Mouse (Mus musculus) macrophage (primary cell): ENCODE results near the gene Cmtm4. TPM values are rescaled to one million over a fixed set of nuclear protein-coding genes. Genes with fewer than 3 reads are reported as not detected.
A peak's percentile ranks its signal among the peaks of the same experiment; 100 is the strongest.
"Not testable (repeated sequence)": the region's sequence is repeated elsewhere in the genome, so short reads cannot be mapped to it uniquely, and the experiment has no call there.

Experiments
- H3K27ac ChIP-seq: fragments of 350-480 bp; formaldehyde crosslinking; 2 replicates; pipeline ENCODE4 v1.9.0; 2021
- H3K36me3 ChIP-seq: fragments of 350-480 bp; formaldehyde crosslinking; 2 replicates; pipeline ENCODE4 v1.9.0; 2021; ENCODE audit errors: inconsistent target
- H3K4me3 ChIP-seq: fragments of 350-480 bp; formaldehyde crosslinking; 2 replicates; pipeline ENCODE4 v1.9.0; 2021; ENCODE audit errors: inconsistent target
- H3K79me2 ChIP-seq: fragments of 350-480 bp; formaldehyde crosslinking; 2 replicates; pipeline ENCODE4 v1.9.0; 2021; ENCODE audit errors: inconsistent target
- WGBS: methylation state at CpG from one replicate; pipeline ENCODE4 v1.1.7; 2026; ENCODE audit warnings: inconsistent platforms; ENCODE audit not compliant: missing documents; 5-methylcytosine and 5-hydroxymethylcytosine counted together
- polyA plus RNA-seq: library from polyadenylated mRNA; stranded (reverse); fragments of 250-400 nt; gene quantifications from 3 replicates; pipeline ENCODE4 v1.2.4, GENCODE M21; 2018; ENCODE audit warnings: inconsistent platforms

Cmtm4 gene
- polyA plus RNA-seq, 1 experiment from 2014 or later: 7.3 TPM

DNA sequence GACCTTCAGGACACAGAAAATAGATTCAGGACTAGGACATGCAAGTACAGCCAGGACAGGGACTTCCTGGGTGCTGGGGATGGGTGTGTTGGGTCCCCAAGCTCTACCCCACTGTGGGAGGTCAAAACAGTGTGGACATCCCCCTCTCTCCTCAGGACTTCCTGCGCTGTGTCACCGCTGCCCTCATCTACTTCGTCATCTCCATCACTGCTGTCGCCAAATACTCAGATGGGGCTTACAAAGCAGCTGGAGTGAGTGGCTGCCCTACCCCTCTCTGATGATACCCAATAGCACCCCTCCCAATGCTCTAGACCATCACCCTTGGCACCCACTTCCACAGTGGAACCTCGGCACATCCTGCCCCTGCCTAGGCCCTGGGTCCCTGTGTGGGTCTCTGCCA lies 51.0 kb downstream of the Cmtm4 start:
- Histone ChIP-seq H3K27ac (no peak overlapping the region), H3K36me3 (peaks cover 35% of the 10 kb centered on the region), H3K79me2 (peaks cover 44% of the 10 kb centered on the region), H3K4me3 (no peak overlapping the region)
- 76% methylated on average over 5 of the region's 5 CpGs for WGBS

DNA sequence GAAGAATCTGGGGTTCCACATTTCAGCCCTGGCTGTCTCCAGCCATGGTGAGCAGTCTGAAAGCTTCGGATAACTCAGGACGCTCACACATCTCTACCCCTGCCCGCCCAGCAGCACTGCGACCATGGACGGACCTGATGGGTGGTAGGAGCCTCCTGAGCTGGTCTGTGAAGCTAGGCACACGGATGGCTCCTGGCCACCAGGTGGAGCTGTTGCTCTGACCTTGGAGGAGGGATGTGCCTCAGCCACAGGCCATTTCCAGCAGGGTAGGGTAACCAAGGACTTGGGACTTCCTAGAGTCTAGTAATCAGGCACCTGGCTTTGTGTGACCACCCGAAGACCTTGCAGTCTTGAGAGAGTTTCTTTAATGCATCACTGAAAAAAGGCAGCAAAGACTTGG lies 51.6 kb downstream of the Cmtm4 start:
- H3K27ac ChIP-seq: peak overlapping the region; percentile 94

DNA sequence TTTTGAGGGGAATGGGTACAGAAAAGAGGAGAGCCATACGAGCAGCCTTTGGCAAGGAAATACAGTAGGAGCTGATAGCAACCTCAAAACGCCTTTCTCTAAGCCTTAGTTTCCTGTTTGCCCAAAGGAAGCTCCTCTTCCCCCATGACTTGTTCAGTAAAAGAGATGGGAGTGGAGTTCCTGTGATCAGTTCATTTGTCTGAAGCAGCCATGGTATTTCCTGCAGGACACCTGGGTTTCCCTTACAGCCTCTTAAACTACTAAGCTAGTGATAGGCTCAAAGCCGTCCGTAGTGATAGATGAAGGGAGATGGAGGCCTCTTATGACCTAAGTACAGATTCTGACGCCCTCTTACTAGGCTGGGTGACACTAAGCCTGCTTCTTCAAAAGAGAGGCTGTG lies 53.2 kb downstream of the Cmtm4 start:
- Histone ChIP-seq H3K36me3 (peaks cover 27% of the 10 kb centered on the region), H3K4me3 (no peak overlapping the region)

More for the DNA sequence above, 51.6 kb downstream of the Cmtm4 start:
- Histone ChIP-seq H3K4me3 (no peak overlapping the region), H3K79me2 (peaks cover 44% of the 10 kb centered on the region), H3K36me3 (peaks cover 35% of the 10 kb centered on the region)
- 31% methylated on average over 7 of the region's 7 CpGs for WGBS

DNA sequence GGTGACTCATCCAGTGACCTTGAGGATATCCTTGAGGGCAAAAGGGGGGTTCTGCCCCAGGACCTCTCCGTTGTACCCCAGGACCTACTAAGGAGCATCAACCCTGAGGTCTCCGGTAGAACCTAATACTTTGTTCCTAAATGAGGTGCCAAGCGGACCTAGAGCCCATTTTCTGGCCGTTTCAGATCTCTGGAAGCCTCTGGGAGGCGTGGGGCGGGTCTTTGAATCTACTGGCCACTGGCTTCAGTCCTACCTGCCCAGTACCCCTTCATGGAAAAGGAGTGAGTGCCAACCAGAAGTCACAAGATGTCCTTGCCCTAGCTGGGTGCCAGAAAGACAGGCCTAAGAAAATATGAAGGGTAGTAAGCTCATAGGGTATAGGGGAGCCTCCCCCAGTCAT lies 53.9 kb downstream of the Cmtm4 start:
- 76% methylated on average over 6 of the region's 6 CpGs for WGBS
- Histone ChIP-seq H3K4me3 (peak overlapping the region; percentile 51), H3K36me3 (peaks cover 21% of the 10 kb centered on the region), H3K27ac (peak overlapping the region; percentile 94), H3K79me2 (peaks cover 44% of the 10 kb centered on the region)

More for the DNA sequence above, 53.2 kb downstream of the Cmtm4 start:
- WGBS: 78% methylated on average over 5 of the region's 5 CpGs
- peak overlapping the region; percentile 94 for H3K27ac ChIP-seq
- peaks cover 44% of the 10 kb centered on the region for H3K79me2 ChIP-seq

DNA sequence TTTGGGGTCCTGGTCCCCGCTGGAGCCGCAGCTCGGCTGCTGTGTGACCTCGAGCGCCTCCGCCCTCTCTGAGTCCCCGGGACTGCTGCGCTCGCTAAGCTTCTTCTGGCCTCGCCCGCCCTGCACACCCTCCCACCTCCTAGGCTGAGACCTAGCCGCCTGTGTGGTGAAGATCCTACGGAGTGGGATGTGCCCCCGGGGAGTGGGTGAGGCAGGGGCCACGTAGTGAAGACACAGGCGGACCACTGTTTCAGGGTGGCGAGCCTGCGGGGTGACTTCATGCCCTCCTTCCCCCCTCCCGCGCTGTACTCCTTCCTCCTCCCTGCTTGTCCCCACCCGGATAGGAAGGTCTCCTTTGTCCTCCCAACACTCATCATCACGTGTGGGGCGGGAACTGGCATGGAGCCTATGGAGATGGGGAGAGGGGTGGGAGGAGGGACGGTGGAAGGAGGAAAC lies 54.5 kb downstream of the Cmtm4 start:
- Histone ChIP-seq H3K27ac (peak overlapping the region; percentile 94), H3K36me3 (peaks cover 15% of the 10 kb centered on the region), H3K4me3 (peak overlapping the region; percentile 51), H3K79me2 (peaks cover 44% of the 10 kb centered on the region)
- WGBS: 4% methylated on average over 22 of the region's 24 CpGs

DNA sequence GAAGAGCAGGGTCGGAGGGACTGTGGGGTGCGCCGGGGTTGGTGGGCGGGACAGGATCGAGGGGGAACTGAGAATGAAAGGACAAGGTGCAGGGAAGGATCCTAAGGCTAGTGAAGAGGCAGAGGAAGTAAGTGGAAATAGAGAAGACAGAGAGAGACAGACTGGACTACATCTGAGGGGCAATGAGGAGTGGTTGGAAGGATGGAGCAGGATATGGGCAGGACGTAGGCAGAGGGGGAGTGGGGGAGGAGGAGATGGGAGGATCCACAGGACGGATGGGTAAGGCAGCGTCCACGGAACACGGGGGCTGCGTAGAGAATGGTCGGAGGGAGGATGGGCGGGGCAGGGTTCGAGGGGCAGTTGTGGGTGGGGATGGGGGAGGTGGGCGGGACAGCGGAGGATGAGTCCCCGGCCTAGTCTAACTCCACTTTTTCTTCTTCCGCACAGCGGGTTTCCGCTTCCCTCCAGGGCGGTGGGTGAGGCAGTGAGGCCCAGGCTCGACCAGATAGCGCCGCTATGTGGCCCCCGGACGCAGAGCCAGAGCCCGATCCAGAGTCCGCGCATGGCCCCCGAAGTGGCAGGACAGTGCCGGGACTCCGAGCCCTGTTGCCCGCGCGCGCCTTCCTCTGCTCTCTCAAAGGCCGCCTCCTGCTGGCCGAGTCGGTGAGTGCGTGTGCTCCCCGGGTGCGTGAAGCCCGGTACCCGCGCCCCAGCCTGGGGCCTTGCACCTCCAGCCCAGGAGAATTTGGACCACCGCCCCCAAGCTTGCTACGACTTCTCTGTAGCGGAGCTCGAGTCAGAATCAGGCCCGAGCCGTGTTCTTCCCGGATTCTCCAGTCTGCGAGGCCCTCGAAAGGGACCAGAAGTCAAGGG lies 55.1 kb downstream of the Cmtm4 start:
- Histone ChIP-seq H3K36me3 (peaks cover 8% of the 10 kb centered on the region), H3K79me2 (peaks cover 44% of the 10 kb centered on the region), H3K27ac (peak overlapping the region; percentile 94), H3K4me3 (peak overlapping the region; percentile 51)
- WGBS: 1% methylated on average over 49 of the region's 54 CpGs

DNA sequence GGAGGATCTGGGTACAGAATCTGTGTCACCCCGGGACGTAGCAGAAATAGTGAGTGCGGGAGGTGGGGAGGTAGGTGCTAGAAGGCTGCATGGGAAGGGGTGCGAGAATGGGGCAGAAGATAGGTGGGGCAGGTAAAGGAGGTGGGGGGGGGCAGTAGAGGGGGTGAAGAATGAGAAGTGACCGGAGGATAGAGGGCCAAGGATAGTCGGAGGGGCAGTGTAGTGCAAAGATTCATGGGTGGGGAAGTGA lies 55.7 kb downstream of the Cmtm4 start:
- H3K79me2 ChIP-seq: peaks cover 39% of the 10 kb centered on the region
- WGBS: 3% methylated on average over 6 of the region's 6 CpGs
- peak overlapping the region; percentile 94 for H3K27ac ChIP-seq
- H3K4me3 ChIP-seq: peak overlapping the region; percentile 51
- H3K36me3 ChIP-seq: peaks cover 3% of the 10 kb centered on the region; the same call in 1 of the 2 replicates

DNA sequence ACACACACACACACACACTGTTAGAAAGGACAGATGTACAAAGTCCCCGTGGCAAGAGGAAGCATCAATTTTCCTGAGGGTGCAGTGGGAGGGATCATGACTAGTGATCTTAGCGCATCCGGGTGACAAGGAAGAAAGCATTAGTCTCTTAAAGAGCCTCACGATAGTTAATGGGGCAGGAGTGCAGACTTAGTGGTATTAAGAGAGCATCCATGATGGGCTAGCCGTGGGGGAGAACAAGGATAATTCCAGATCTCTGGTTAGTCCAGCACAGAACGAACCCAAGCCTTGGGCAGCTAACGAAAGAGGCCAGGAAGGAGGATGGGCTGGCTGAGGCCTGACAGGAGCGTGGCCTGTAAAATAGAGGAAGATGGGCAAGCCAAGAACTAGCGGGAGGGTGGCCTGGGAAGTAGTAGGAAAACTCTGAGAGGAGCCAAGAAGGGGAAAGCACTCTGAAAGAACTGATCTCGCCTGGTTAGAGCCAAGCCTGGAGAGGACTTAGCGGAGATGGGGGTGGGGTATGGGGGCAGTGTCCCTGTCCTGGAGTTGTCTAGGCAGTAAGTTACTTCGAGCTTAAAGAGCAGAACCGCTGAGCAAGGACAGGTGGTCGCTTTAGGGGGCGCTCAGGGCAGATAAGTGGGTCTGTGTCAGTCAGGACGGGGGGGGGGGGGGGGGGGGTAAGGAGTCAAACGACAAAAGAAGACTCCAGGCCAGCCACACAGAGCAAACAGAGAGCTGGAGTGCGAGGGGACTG lies 56.2 kb downstream of the Cmtm4 start, which contains the start of gene Cmtm3:
TSS of gene Cmtm3 (plus strand) at position 182 of the 754 bp plus-strand sequence.
- Histone ChIP-seq H3K79me2 (peaks cover 34% of the 10 kb centered on the region), H3K36me3 (no peaks in the 10 kb centered on the region), H3K27ac (peak within 1 kb of the TSS; percentile 94), H3K4me3 (peak within 1 kb of the TSS; percentile 51)
- WGBS: 34% methylated on average over 16 of the region's 18 CpGs

DNA sequence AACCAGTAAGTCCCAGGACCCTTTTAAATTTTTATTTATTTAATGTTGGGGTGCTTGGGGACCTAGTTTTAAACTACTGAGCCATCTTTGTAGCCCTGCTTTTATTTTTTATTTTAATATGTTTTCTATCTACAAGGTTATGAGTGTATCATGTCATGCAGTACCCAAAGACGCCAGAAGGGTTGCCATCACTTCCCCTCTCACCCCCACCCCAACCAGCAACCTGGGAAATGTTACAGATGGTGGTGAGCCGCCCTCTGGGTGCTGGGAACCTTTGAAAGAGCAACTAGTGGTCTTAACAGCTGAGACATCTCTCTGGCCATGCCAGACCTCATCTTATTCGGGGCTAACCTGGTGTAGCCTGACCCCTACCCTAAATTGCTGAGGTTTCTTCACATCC lies 57.7 kb downstream of the Cmtm4 start:
- 53% methylated on average over 3 of the region's 3 CpGs for WGBS
- Histone ChIP-seq H3K27ac (no peak overlapping the region), H3K36me3 (no peaks in the 10 kb centered on the region), H3K4me3 (no peak overlapping the region), H3K79me2 (peaks cover 20% of the 10 kb centered on the region)

DNA sequence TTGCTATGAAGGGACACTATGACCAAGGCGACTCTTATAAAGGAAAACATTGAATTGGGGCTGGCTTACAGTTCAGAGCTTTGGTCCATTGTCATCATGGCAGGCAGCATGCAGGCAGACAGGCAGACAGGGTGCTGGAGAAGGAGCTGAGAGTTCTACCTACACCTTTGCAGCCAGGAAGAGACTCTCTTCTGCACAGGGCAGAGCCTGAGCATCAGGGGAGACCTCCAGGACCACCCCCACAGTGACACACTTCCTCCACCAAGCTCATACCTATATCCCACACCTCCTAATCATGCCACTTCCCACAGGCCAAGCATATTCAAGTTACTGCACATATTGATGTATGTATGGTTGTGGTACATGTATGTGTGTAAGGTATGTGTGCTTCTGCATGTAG lies 58.8 kb downstream of the Cmtm4 start:
- H3K27ac ChIP-seq: no peak overlapping the region
- 83% methylated on average over 1 of the region's 1 CpGs for WGBS
- peaks cover 10% of the 10 kb centered on the region for H3K79me2 ChIP-seq
- no peaks in the 10 kb centered on the region for H3K36me3 ChIP-seq
- H3K4me3 ChIP-seq: no peak overlapping the region

DNA sequence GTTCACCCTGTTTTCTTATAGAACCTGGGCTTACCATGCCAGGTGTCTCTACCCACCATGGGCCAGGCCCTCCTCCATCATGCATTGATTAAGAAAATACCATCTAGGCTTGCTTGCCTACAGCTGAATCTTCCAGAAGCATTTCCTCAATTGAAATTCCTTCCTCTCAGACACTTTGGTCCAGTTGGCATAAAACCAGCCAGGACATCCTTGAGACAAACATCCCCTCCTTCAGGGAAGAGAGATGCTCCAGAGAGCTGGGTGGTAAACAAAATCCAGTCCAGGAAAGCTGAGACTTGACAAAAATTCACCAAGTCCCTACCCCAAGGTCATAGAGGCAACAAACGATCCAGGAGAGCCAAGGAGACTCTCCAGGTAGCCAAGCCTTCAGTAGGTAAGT lies 61.4 kb downstream of the Cmtm4 start:
- no peaks in the 10 kb centered on the region for H3K79me2 ChIP-seq
- WGBS: no CpG with 5 or more reads among the region's 1 CpGs
- H3K36me3 ChIP-seq: no peaks in the 10 kb centered on the region
- H3K27ac ChIP-seq: peak overlapping the region; percentile 76
- H3K4me3 ChIP-seq: no peak overlapping the region

DNA sequence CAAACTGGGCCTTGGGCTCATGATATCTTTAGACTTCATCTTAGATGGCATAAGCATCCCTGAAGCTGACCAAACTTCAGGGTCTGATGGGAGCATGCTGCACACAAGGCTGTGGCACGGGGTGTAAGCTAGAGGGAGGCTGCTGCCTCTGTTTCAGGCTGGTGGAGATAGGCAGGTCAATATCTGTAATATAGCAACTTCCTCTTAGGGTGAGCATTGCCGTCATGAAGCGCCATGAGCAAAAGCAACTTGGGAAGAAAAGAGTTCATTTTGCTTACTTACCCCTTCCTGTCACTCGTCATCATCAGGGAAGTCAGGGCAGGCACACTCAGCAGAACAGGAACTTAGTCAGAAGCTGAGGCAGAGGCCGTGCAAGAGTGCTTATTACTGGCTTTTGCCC lies 61.8 kb downstream of the Cmtm4 start:
- Histone ChIP-seq H3K27ac (peak overlapping the region; percentile 76), H3K79me2 (no peaks in the 10 kb centered on the region), H3K36me3 (no peaks in the 10 kb centered on the region), H3K4me3 (no peak overlapping the region)
- 11% methylated on average over 5 of the region's 5 CpGs for WGBS

DNA sequence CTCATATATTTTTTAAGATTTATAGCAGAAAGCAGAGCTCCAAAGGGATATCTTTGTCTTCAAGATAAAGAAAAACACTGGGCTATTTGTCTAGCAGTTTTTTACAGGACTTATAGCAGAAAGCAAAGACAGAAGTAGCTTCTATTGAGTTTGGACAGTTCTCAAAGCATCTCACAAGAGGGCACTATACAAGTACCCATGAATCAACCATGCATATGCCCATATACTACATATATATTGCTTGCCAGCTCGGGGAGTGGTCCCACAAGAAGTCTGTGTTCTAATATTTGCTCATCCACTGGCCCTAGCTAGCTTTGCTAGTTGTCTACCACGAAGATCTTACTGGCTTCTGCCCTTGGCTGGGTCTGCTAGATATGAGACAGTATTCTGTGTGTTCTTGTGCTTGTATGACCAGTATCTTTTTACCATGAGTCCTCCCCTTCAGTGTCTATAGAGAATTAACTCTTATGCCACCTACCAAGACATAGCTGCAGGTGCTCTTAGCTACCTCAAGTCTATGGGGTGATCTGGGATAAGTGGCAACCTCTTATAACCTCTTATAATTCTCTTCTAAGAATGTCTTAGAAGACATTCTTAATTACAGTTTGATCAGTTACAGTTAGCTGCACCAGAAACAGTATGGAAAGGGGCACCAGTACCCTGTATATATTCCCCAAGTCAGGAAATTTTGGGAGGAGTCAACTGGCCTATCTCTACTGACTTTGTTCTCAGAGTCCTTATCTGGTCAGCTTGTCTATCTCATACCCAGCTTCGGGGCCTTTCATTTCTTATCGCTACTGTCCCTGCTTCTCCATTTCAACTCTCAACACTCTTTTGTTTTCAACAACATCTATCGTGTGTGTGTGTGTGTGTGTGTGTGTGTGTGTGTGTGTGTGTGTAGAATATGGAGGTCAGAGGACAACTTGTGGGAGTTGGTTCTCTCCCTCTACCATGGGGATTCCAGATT lies 62.7 kb downstream of the Cmtm4 start:
- Histone ChIP-seq H3K79me2 (no peaks in the 10 kb centered on the region), H3K4me3 (no peak overlapping the region), H3K36me3 (no peaks in the 10 kb centered on the region), H3K27ac (peak overlapping the region; percentile 76)
- WGBS: 78% methylated on average over 4 of the region's 5 CpGs

DNA sequence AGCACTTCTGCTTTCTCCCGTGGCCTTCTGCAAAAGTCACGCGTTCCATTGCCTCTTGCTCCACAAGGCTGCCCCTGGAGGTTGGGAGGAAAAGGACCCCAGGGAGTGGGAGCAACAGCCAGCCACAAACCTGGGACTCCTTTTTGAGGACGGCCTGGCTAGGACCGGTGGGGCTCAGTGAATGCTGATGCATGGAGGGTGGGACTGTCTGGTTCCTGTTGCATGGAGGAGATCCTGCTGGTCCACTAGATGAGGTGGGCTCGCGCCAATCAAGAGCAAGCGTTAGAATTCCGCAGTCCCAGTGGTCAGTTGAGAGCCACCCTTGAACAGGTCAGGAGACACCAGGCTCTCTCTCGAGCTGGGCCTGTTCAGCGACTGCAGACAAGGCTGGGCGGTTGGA lies 73.7 kb downstream of the Cmtm4 start, which contains the start of gene Cmtm2b:
TSS of gene Cmtm2b (plus strand) at position 301 of the 400 bp plus-strand sequence.
- not testable (repeated sequence) for H3K4me3 ChIP-seq, H3K27ac ChIP-seq, H3K79me2 ChIP-seq, H3K36me3 ChIP-seq
- 87% methylated on average over 8 of the region's 12 CpGs for WGBS
